Mouse (Mus musculus): Measurements from ENCODE around the gene Krtap13-1.
"Not testable (repeated sequence)": the region's sequence is repeated elsewhere in the genome, so short reads cannot be mapped to it uniquely, and the experiment has no call there.

The Krtap13-1 gene

DNA sequence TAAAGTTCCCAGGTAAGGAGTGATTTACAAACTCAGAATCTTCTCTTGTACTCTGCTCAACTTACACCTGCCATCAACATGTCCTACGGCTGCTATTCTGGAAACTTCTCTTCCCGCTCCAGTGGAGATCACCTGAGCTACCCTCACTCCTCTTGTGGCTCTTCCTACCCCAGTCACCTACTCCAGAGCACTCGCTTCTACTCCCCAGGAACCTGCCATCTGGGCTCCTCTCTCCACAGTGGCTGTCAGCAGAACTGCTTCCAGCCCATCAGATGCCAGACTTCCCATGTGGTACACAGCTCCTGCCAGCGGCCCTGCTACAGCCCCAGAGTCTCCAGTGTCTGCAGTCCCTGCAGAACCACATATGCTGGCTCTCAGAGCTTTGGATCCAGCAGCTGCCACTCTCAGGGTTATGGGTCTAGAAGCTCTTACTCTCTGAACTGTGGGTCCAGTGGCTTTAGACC is at the start of gene Krtap13-1:
Gene Krtap13-1, plus strand, starts transcription at position 51 of the 464 bp plus-strand sequence.
- DNase-seq: no peak

DNA sequence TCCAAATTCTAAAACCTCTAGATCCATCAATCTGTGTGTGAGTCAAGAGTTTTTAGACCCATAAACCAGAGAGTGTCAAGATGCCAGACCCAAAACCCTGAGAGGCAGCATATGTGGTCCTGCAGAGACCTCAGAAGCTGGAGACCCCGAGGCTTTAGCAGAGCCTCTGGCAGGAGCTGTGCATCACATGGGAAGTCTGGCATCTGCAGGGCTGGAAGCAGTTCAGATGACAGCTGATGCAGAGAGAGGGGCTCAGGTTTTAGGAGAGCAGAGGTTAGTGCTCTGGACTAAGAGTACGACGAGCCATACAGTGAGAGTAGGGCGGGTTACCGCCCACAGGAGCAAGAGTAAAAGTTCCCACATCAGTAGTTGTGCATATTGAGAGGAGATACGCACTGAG is 49.6 kb upstream of the Krtap13-1 start:
- DNase-seq: no peak

DNA sequence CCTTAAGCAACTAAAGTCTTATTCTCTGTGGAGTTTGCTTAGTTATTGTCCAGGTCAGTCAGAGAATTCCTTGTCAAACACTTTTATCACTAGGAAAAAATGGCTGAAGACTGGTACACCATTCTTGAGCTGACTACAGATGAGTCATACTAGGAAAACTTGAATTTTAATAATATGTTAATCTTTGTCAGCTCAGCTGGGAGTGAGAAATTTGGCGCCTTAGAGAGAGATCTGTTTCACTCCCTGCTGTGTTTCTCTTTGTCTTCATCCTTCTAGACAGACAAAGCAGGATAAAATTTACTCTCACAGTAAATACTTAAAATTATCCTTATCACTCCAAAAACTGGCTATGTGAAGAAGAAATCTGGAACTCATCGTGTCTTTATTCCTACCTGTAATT is 47.4 kb upstream of the Krtap13-1 start:
- DNase-seq: no peak

DNA sequence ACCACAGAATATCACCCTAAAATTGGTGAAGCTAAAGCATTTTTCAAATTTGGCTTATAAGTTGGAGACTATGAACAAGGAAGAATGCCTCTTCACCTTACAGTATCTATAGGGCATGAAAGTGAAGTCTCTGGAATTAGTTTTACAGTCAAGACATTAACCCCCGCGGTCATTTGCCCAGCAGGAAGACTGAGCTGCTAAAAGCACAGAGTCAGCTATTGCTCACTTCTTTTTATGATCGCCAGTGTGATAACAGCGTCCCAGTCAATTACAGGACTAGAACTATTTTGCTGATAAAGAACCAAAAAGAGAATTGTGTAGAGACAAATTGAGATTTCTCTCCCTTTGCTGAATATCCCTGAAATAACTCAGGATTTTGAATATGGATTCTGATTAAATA is 32.4 kb upstream of the Krtap13-1 start:
- no peak for DNase-seq

DNA sequence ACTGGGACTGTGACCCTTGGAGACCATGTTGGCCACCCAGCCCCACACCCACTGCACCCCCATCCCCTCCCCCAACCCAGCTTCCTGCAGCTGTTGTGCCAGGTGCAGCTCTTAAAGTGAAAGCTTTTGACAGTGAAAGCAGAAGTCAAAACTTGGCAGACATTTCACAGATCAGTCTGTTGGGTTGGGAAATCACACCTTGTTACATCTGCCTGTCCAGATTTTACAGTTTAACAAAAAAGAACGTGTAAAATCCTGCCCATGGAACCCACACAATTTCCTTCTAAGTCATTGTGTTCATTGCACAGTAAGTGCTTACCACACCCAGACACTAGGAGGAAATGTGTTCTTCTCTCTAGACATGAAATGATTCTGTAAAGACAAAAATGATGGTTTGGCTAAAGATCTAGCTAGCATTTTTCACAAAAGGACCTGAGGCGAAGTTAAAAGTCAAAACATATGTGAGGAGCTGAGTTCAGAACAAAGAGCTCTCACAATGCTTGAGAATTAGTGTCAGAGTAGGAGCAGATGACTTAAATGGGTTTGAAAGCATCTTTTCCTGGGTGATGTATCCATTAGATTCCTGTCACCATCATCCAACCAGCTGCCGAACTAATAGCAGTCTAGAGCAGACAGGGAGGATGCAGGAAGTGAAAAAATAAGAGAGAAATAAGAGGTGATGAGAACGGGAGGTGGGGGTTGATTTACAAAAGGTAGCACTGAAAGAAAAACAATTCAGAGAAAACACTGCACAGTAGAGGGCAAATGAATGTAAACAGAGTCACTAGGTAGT is 27.4 kb upstream of the Krtap13-1 start:
- DNase-seq: peak; percentile 23

DNA sequence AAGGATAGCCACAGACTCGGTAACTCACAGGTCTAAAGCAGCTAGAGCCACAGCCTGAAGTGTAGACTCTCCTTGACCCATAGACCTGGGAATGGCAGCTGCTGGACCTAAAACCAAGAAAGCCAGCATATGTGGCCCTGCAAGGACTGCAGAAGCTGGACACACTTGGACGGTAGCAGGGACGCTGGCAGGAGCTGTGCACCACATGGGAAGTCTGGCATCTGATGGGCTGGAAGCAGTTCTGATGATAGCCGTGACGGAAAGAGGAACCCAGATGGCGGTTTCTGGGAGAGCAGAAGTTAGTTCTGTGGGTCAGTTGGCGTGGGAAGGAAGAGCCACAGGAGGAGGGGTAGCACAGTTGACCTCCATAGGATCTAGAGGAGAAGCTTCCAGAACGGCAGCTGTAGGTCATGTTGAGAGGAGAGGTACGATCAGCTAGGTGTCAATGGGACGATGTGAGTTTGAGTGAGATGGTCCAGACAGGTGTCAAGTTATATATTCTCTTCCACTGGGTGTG is 21.1 kb upstream of the Krtap13-1 start, which contains the start of gene 2310061N02Rik:
Gene 2310061N02Rik, minus strand, starts transcription at position 467 of the 517 bp plus-strand sequence.
- DNase-seq: no peak

DNA sequence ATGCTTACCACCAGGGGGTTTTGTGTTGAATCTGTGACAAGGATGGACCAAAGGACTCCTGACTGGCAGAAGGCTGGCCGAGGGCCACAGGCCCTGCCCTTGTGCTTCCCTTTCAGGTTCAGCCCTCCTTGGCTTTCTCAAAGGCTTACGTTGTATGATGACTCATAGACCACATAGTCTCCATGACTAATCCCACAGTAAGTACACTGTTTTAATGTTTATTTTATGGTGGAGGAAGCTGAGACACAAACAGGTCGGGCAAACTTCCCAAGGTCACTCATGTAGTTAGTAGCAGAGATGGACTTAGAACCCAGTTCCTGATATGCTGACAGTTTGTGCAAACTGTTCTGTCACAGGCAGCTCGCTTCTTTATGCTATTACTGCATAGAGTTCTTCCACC is 17.9 kb upstream of the Krtap13-1 start:
- peak; percentile 7 for DNase-seq

DNA sequence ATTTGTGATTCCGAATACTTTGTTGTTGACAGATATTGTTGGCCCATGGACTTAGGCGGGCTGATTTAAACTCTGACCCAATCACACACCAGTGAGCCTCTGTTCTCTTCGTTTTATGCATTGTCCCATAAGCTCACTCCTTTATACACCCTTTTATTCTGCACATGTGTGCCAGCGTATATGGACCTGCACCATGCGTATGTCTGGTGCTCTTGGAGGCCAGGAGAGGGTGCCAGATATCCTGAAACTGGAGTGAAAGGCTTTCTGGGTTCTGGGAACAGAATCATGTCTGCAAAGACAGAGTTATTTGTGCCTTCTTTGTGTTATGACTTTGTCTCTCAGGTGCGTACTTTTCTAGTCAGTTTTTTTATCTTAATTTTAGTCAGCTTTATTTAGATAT is 17.4 kb upstream of the Krtap13-1 start:
- DNase-seq: no peak

DNA sequence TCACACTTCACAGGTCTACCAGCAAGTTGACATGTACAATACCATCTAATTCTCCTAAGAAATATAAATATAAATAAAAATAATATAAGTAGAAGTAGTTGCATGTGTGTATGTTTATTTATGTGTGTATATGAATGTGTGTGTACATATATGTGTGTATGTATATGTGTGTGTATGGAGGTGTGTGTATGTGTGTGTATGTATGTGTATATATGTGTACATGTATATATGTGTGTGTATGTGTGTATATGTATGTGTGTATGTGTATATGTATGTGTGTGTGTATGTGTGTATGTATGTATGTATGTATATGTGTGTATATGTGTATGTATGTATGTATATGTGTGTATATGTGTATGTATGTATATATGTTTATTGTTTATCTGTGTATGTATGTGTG is 12.1 kb upstream of the Krtap13-1 start:
- no peak for DNase-seq

DNA sequence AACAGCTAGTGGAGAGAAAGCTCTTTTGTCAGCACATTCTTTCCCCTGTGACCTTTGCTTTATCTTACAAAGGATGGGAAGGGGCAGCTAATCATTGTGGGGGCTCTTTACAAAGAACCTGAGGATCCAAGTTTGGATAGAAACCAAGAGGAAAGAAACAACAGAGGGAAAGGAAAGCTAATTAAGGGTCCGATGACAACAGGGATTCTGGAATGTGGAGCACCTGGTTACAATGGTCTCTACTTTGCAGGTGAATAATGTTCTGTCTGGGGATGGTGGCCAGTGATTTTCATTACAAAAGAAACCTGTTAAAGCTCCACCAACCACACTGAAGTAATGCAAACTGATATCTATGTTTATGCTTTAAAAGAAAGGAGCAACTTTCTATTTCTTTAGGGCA is 8.6 kb upstream of the Krtap13-1 start:
- DNase-seq: no peak

DNA sequence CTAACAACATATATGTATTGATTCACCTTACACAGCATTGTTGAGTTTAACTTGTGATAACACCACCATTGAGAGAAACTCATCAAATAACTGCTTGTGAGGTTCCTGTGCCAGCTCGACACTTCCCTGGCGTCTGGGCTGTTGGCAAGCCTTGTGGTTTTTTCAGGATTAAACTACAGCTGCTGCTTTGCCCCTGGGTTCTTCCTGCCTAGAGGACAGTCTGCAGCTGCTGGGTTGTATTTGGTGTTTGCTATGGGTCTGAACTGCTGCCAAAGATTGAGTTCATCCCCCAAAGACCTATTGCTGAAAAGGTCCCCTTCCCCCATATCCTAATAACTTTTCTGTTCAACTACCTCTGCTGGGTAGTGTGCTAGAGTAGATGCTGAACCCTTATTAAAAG is 6.7 kb downstream of the Krtap13-1 start:
- DNase-seq: no peak

DNA sequence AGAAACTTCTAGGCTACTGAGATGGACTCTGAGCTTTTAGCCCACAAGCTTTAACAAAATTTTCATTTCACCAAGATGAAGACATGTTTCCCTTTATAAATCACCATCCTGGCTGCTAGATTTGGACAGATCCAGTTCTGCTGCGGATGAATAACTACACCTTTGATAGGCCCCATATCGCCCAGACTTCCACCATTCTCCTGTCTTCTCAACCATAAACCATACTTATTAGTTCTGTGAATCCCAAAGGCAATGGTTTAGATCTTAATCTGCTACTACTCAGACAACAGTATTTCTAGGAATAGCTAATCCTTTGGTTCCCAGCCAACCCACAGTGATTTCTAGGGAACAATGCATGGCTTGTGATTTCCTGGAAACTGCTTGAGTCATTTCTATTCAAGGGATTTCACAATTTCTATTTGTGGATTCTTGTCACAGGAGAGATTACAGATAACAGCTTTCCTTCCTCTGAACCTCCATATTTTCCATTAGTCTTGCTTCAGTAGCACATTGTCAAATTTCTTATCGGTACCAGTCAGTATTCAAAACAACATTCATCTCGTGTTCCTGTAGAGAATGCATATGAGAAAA is 16.2 kb downstream of the Krtap13-1 start:
- peak; percentile 64 for DNase-seq

DNA sequence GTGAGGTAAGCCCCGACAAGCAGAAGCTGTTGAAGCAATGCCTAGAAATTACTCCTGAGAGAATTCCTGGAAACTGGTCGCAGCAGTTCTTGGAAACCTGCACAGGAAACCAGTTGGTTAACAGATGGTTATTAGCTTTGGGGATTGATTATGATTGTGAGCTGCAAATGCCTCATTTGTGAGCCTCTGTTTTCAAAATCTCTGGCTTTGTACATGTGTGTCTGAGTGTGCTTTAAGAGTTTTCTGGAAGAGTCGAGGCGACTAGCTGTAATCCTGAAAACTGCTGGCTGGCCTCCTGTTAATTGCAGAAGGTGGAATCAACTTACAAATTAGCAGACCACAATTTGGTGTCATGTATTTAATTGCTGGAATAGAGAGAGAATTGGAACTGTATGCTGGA is 19.3 kb downstream of the Krtap13-1 start:
- DNase-seq: no peak

DNA sequence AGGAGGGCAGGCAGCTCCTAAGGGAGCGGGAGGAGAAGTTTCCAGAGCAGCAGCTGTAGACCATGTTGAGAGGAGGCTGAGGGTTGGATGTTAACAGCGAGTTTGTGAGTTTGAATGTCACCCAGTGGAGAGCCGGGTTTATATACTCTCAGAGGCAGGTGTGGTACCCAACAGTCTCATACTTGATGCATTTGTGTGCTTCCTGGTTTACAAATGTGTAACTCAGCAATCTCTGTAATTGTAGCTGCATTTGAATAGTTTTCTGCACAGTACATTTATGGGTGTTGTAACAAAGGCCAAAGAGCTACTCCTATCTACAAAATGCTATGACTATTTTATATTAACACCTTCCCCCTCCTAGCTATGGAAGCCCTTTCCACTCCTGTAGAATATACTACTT is 22.9 kb downstream of the Krtap13-1 start, which contains the start of gene Krtap13:
Gene Krtap13, minus strand, starts transcription at position 101 of the 400 bp plus-strand sequence.
- DNase-seq: not testable (repeated sequence)

DNA sequence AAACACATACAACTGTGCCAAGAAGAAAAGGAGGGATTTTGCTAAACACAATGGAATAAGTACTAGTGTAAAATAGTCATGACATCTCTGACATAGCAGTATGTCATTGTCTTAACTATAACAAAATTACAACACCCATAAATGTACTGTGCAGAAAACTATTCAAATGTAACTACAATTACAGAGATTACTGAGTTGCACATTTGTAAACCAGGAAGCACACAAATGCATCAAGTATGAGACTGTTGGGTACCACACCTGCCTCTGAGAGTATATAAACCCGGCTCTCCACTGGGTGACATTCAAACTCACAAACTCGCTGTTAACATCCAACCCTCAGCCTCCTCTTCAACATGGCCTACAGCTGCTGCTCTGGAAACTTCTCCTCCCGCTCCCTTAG is 29.9 kb downstream of the Krtap13-1 start, which contains the start of gene 2310034C09Rik:
Gene 2310034C09Rik, plus strand, starts transcription at position 301 of the 400 bp plus-strand sequence.
- DNase-seq: not testable (repeated sequence)

DNA sequence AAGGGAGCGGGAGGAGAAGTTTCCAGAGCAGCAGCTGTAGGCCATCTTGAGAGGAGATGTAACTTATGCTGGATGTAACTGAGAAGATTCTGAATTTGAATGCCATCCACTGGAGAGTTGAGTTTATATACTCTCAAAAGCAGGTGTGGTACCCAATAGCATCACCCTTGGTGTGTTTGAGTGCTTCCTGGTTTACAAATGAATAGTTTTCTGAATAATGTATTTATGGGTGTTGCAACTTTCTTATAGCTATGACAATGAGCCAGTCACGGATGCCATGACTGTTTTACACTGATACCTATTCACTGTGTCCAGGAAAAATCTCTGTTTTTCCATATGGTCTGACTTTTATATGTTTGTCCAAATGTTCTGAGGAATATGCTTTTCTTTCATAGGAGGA is 45.4 kb downstream of the Krtap13-1 start, which contains the start of gene 2310057N15Rik:
Gene 2310057N15Rik, minus strand, starts transcription at position 101 of the 400 bp plus-strand sequence.
- no peak for DNase-seq

DNA sequence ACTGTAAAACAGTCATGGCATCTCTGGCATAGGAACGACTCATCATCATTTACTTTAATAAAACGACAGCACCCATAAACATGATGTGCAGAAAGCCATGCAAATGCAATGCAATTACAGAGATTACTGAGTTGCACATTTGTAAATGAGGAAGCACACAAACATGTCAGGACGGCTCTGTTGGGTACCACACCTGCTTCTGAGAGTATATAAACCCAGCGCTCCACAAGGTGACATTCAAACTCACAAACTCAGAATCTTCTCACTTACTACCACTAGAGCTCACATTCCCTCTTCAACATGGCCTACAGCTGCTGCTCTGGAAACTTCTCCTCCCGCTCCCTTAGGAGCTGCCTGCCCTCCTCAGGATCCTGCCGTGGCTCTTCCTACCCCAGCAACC is 48.9 kb downstream of the Krtap13-1 start, which contains the start of gene Gm5965:
Gene Gm5965, plus strand, starts transcription at position 301 of the 400 bp plus-strand sequence.
- DNase-seq: no peak

All from lung, postnatal 36 days (tissue).